Mouse (Mus musculus): ENCODE measurements around the gene Fitm1. TPM values are rescaled to one million over a fixed set of nuclear protein-coding genes. Genes with fewer than 3 reads are reported as not detected.

Fitm1 gene
- total RNA-seq, 2 experiments from 2014 or later: not detected

DNA sequence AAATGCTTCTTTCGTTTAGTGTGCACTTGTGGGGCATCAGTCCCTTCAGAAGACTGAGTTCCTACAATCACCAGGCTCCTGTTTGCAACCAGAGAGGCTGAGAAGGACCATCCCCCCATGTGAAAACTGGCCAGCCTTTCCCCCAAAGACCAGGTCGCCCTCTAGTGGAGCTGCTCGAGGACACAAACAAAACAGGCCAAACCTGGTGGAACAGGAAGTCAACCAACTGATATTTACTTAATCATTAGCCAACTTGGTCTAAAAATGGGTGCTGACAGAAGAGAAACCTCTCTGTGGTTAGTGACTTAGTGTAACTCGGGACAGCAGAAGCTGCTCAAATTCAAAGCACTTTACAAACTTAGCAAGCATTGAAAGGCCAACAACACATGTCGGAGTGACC, 18.4 kb upstream of the Fitm1 start:
- peak overlapping the region; percentile 24; the same call in 1 of the 2 replicates for H3K27ac ChIP-seq
- peak; percentile 69 to 80 for DNase-seq (ENCODE audit: low spot score in 2 of 2)

DNA sequence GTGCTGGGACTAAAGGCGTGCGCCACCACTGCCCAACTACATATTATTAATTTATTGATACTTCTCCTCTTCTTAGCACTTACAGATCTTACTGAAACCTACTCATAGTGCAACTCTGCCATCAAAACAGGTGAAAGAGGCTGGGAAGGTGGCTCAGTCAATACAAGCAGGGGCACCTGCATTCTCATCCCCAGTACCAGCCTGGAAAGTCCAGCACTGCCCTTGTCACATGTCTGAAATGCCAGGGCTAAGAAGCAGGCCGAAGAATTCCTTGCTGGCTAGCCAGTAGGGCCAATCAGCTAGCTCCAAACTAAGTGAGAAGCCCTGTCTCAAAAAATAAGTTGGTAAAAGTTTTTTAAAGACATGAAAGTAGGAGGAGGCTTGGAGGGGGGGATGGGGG, 17.8 kb upstream of the Fitm1 start:
- 0 out of 2 replicates have a peak overlapping the region, but pooled peaks have one; percentile 24 for H3K27ac ChIP-seq
- H3K4me3 ChIP-seq: no peak overlapping the region
- no peak for DNase-seq (ENCODE audit: low spot score in 2 of 2)
- no peak for TF ChIP-seq CTCF (conservative IDR thresholded peaks at IDR 0.05)

More for the DNA sequence above, 18.4 kb upstream of the Fitm1 start:
- no peak overlapping the region for H3K4me3 ChIP-seq
- TF ChIP-seq CTCF (conservative IDR thresholded peaks at IDR 0.05): peak; percentile 90

GRCm38 (mm10) chr14:55558740-55559448, 16.5 kb upstream of the Fitm1 start:
- no peak for DNase-seq (ENCODE audit: low spot score in 2 of 2)
- Histone ChIP-seq H3K4me3 (peak overlapping the region; percentile 88), H3K27ac (peak overlapping the region; percentile 99)
- peak; percentile 39 for TF ChIP-seq CTCF (conservative IDR thresholded peaks at IDR 0.05)

DNA sequence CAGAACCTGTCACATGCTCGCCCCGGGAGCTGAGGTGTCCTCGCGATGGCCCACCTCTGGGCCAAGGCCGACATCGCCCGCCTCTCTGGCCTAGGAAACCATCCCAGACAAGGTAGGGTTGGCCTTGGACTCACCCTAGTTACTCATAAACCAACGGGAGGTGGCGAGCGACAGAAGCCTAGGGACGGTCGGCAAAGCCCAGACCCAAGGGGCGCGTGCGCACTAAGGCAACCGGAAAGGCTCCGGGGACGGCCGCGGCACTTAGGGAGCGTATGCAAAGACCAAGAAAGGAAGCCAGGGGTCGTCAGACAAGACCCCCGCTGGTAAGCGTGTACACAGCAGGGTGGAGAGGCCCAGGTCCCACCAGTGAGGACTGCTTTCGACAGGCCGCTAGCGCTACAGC, 15.6 kb upstream of the Fitm1 start, which contains the start of gene Dcaf11:
TSS of gene Dcaf11 (plus strand) at position 208 of the 403 bp plus-strand sequence.
- peak; percentile 55 for TF ChIP-seq CTCF (conservative IDR thresholded peaks at IDR 0.05)
- DNase-seq (ENCODE audit: low spot score in 2 of 2): peak; percentile 80 to 85
- Histone ChIP-seq H3K4me3 (peak within 1 kb of the TSS; percentile 88), H3K27ac (peak within 1 kb of the TSS; percentile 99)

- peak; percentile 34 for TF ChIP-seq CTCF (conservative IDR thresholded peaks at IDR 0.05)
- DNase-seq (ENCODE audit: low spot score in 2 of 2): peak; percentile 98 to 99
- Histone ChIP-seq H3K4me3 (peak within 1 kb of the TSS; percentile 88), H3K27ac (peak within 1 kb of the TSS; percentile 99)
Observed at GRCm38 (mm10) chr14:55560202-55561073, 15.0 kb upstream of the Fitm1 start, which contains the start of gene A730061H03Rik. A730061H03Rik (minus strand) TSS chr14:55560406.

DNA sequence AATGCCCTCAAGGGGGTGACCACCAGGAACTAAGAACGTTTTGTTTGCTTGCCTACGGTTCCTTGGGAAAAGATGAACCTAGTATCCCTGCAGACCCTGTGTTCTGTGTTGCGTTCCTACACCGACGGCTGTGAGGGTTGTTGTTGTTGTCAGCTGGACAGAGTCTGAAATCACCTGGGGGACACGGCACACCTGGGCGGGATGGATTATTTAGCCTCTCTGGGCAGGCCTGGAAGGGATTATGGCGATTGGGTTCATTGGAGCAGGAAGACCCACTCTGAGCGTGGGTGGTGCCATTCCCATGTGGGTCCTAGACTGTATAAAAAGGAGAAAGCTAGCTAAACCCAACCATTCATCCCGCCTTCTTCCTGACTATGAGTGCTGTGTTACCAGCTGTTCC, 13.6 kb upstream of the Fitm1 start:
- no peak for DNase-seq (ENCODE audit: low spot score in 2 of 2)
- Histone ChIP-seq H3K27ac (no peak overlapping the region), H3K4me3 (no peak overlapping the region; the same call in 1 of the 2 replicates)
- TF ChIP-seq CTCF (conservative IDR thresholded peaks at IDR 0.05): no peak

GRCm38 (mm10) chr14:55563249-55563648, 12.2 kb upstream of the Fitm1 start:
- TF ChIP-seq CTCF (conservative IDR thresholded peaks at IDR 0.05): no peak
- Histone ChIP-seq H3K4me3 (no peak overlapping the region), H3K27ac (no peak overlapping the region)
- DNase-seq (ENCODE audit: low spot score in 2 of 2): no peak

DNA sequence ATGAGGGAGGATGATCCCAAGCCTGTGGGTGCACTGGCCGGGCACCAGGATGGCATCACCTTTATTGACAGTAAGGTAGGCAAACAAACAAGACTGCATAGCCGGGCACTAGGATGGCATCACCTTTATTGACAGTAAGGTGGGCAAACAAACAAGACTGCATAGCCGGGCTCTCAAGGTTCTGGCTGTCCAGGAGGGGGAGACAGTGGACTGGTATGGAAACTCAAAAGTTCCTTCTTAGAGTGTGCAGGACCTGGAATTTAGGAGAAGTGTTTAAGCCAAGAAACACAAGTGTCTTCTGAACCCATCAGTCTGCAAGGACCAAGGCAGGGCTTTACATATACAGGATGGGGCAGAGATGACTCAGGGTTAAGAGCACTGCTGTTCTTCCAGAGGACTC, 9.7 kb upstream of the Fitm1 start:
- no peak for DNase-seq (ENCODE audit: low spot score in 2 of 2)
- Histone ChIP-seq H3K27ac (no peak overlapping the region), H3K4me3 (no peak overlapping the region)
- TF ChIP-seq CTCF (conservative IDR thresholded peaks at IDR 0.05): peak; percentile 32

- TF ChIP-seq CTCF (conservative IDR thresholded peaks at IDR 0.05): no peak
- no peak for DNase-seq (ENCODE audit: low spot score in 2 of 2)
- H3K4me3 ChIP-seq: no peak overlapping the region
- H3K27ac ChIP-seq: no peak overlapping the region
Observed at GRCm38 (mm10) chr14:55567496-55567895, 7.9 kb upstream of the Fitm1 start.

DNA sequence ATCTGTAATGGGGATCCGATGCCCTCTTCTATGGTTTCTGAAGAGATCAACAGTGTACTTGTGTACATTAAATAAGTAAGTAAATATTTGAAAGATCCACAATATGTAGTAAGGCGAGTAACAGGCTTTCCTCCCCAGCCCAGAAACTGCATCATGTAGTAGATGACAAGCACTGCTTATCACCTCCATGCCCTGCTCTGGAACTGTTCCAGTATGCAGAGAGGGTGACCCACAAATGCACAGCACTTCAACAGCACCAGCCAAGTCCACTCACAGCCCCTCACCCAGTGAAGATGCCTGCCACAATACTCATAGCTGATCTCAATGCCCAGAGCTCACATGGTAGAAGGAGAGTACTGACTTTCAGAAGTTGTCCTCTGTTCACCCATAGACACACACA, 4.8 kb upstream of the Fitm1 start:
- Histone ChIP-seq H3K27ac (no peak overlapping the region), H3K4me3 (no peak overlapping the region)
- DNase-seq (ENCODE audit: low spot score in 2 of 2): no peak
- no peak for TF ChIP-seq CTCF (conservative IDR thresholded peaks at IDR 0.05)

- no peak overlapping the region for H3K4me3 ChIP-seq
- no peak overlapping the region for H3K27ac ChIP-seq
- no peak for DNase-seq (ENCODE audit: low spot score in 2 of 2)
- no peak for TF ChIP-seq CTCF (conservative IDR thresholded peaks at IDR 0.05)
Observed at GRCm38 (mm10) chr14:55571760-55572159, 3.7 kb upstream of the Fitm1 start.

GRCm38 (mm10) chr14:55575711-55576110, 294 bp downstream of the Fitm1 start:
- TF ChIP-seq CTCF (conservative IDR thresholded peaks at IDR 0.05): no peak
- Histone ChIP-seq H3K27ac (no peak overlapping the region), H3K4me3 (no peak overlapping the region)
- DNase-seq (ENCODE audit: low spot score in 2 of 2): no peak

DNA sequence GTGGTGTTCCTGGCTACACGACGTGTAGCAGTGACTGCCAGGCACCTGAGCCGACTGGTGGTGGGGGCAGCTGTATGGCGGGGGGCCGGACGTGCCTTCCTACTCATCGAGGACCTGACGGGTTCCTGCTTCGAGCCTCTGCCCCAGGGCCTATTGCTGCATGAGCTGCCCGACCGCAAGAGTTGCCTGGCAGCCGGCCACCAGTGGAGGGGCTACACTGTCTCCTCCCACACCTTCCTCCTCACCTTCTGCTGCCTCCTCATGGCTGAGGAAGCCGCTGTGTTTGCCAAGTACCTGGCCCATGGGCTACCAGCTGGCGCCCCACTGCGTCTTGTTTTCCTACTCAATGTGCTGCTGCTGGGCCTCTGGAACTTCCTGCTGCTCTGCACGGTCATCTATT, 959 bp downstream of the Fitm1 start:
- DNase-seq (ENCODE audit: low spot score in 2 of 2): no peak
- H3K27ac ChIP-seq: no peak overlapping the region
- TF ChIP-seq CTCF (conservative IDR thresholded peaks at IDR 0.05): no peak
- H3K4me3 ChIP-seq: no peak overlapping the region
